Mouse (Mus musculus): ENCODE measurements at regions not wholly inside any gene's neighbourhood (a gene's known extent, or its start where the extent isn't known, plus 50 kb on each side); places are given as distances from the start of the nearest gene placed in this dataset.

DNA sequence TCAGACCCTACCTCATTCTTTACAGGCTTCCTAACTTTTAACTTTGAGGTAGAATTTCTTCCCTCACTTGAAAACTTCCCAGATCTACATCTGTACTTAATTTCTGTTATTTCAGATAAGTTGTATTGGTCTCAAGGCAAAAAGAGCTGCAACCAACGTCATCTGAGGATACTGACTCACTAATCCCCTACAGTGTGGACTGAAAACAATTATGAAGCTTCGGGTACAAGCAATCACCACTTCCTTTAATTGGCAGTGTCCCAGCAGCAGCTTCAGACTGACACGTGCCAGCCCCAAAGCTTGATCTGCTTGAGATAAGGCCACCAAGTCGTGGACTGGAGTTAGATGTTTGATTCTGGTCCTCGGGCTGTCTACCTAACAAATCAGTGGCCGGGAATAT, 247.3 kb upstream of the Zc3h12c start:
- TF ChIP-seq GATA1 (IDR thresholded peaks at IDR 0.05; ENCODE audit: borderline replicate concordance, low read length): no peak
- no peak for TF ChIP-seq CTCF (IDR thresholded peaks at IDR 0.05; ENCODE audit: low read depth, low read length)
- TF ChIP-seq POLR2AphosphoS5 (IDR thresholded peaks at IDR 0.05; ENCODE audit: insufficient replicate concordance, low read depth, low read length): no peak
- no peak for TF ChIP-seq GATA2 (IDR thresholded peaks at IDR 0.05; ENCODE audit: borderline replicate concordance, low read depth, low read length)
- TF ChIP-seq TAL1 (conservative IDR thresholded peaks at IDR 0.05; ENCODE audit: low read depth, low read length): no peak
- Histone ChIP-seq H3K4me3 (ENCODE audit: low read depth, low read length) (no peak overlapping the region), H3K36me3 (replicated peaks) (no peaks in the 10 kb centered on the region), H3K4me1 (ENCODE audit: insufficient read depth, low read depth, low read length) (no peaks in the 10 kb centered on the region), H3K9me3 (replicated peaks) (no peaks in the 10 kb centered on the region), H3K27me3 (ENCODE audit: insufficient read depth, low read length) (no peaks in the 10 kb centered on the region)
- no peak for DNase-seq (ENCODE audit: low spot score)
- ATAC-seq (ENCODE audit: extremely low read depth, insufficient number of reproducible peaks, low FRiP score, poor library complexity, severe bottlenecking): no peak

DNA sequence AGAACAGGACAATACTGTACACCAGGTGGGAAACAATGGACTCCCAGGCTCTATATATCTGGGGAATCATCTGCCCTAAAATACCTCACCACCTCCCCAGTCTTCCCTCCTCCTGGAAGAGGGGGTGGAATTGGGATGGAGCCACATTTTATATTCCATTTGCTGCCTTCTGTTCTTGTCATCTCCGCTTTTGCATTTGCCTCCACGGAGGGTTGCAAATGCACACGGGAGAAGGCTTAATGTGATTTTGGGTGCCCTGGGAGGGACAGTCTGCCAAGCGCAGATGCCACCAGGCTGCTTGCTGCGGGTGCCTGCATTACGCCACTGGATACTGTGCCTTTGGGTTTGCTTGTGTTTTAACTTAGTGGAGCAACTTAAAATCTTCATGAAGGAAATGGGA, 239.5 kb upstream of the Zc3h12c start:
- Histone ChIP-seq H3K4me1 (ENCODE audit: insufficient read depth, low read depth, low read length) (no peaks in the 10 kb centered on the region), H3K27me3 (ENCODE audit: insufficient read depth, low read length) (no peaks in the 10 kb centered on the region), H3K9me3 (replicated peaks) (no peaks in the 10 kb centered on the region), H3K36me3 (replicated peaks) (no peaks in the 10 kb centered on the region), H3K4me3 (ENCODE audit: low read depth, low read length) (no peak overlapping the region)
- no peak for ATAC-seq (ENCODE audit: extremely low read depth, insufficient number of reproducible peaks, low FRiP score, poor library complexity, severe bottlenecking)
- TF ChIP-seq POLR2AphosphoS5 (IDR thresholded peaks at IDR 0.05; ENCODE audit: insufficient replicate concordance, low read depth, low read length): no peak
- TF ChIP-seq GATA2 (IDR thresholded peaks at IDR 0.05; ENCODE audit: borderline replicate concordance, low read depth, low read length): no peak
- no peak for TF ChIP-seq TAL1 (conservative IDR thresholded peaks at IDR 0.05; ENCODE audit: low read depth, low read length)
- TF ChIP-seq GATA1 (IDR thresholded peaks at IDR 0.05; ENCODE audit: borderline replicate concordance, low read length): no peak
- TF ChIP-seq CTCF (IDR thresholded peaks at IDR 0.05; ENCODE audit: low read depth, low read length): no peak
- DNase-seq (ENCODE audit: low spot score): no peak

DNA sequence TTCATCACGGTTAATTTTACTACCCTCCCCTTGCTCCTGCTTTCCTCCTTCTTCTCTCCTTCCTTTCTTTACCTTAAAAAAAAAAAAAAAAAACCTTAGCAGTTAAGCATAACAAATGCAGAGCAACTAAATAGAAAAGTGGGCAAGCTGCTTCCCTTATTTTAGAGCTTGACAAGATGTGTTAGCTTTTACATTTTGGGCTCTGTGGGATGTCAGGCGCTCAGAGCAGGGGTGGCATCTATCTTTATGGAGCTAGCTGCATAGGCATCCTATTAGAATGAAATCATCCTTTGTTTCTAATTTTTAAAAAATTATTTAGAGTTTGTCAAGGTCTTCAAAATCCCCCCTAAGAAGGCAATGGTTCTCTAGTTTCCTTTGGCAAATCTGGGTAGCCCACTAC, 234.1 kb upstream of the Zc3h12c start:
- ATAC-seq (ENCODE audit: extremely low read depth, insufficient number of reproducible peaks, low FRiP score, poor library complexity, severe bottlenecking) (no peak), DNase-seq (ENCODE audit: low spot score) (no peak)
- Histone ChIP-seq H3K9me3 (replicated peaks) (no peaks in the 10 kb centered on the region), H3K4me3 (ENCODE audit: low read depth, low read length) (no peak overlapping the region), H3K27me3 (ENCODE audit: insufficient read depth, low read length) (no peaks in the 10 kb centered on the region; the same call in 1 of the 2 replicates), H3K36me3 (replicated peaks) (no peaks in the 10 kb centered on the region), H3K4me1 (ENCODE audit: insufficient read depth, low read depth, low read length) (no peaks in the 10 kb centered on the region)
- TF ChIP-seq CTCF (IDR thresholded peaks at IDR 0.05; ENCODE audit: low read depth, low read length) (no peak), TAL1 (conservative IDR thresholded peaks at IDR 0.05; ENCODE audit: low read depth, low read length) (no peak), GATA2 (IDR thresholded peaks at IDR 0.05; ENCODE audit: borderline replicate concordance, low read depth, low read length) (no peak), GATA1 (IDR thresholded peaks at IDR 0.05; ENCODE audit: borderline replicate concordance, low read length) (no peak), POLR2AphosphoS5 (IDR thresholded peaks at IDR 0.05; ENCODE audit: insufficient replicate concordance, low read depth, low read length) (no peak)

DNA sequence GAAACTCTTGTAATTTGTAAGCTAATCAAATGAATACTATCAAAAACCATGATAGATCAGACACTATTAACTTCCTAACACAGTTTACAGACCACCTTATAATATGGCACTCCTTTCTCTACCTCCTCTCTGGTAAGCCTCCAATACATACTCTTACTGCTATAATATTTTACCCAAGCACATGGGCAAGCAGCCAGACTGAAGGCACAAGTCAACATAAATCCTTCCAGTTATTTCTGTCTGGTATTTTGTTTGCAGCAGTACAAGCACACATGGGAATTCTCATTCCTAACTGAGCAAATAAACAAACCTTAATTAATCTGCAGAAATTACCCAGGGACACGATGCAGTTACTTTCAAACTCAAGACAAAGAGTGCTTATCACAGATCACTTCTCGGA, 210.7 kb upstream of the Zc3h12c start:
- TF ChIP-seq GATA1 (IDR thresholded peaks at IDR 0.05; ENCODE audit: borderline replicate concordance, low read length) (no peak), GATA2 (IDR thresholded peaks at IDR 0.05; ENCODE audit: borderline replicate concordance, low read depth, low read length) (no peak), CTCF (IDR thresholded peaks at IDR 0.05; ENCODE audit: low read depth, low read length) (no peak), POLR2AphosphoS5 (IDR thresholded peaks at IDR 0.05; ENCODE audit: insufficient replicate concordance, low read depth, low read length) (no peak), TAL1 (conservative IDR thresholded peaks at IDR 0.05; ENCODE audit: low read depth, low read length) (no peak)
- Histone ChIP-seq H3K27me3 (ENCODE audit: insufficient read depth, low read length) (no peaks in the 10 kb centered on the region), H3K4me1 (ENCODE audit: insufficient read depth, low read depth, low read length) (no peaks in the 10 kb centered on the region), H3K4me3 (ENCODE audit: low read depth, low read length) (no peak overlapping the region), H3K36me3 (replicated peaks) (no peaks in the 10 kb centered on the region), H3K9me3 (replicated peaks) (no peaks in the 10 kb centered on the region)
- no peak for ATAC-seq (ENCODE audit: extremely low read depth, insufficient number of reproducible peaks, low FRiP score, poor library complexity, severe bottlenecking)
- DNase-seq (ENCODE audit: low spot score): no peak

DNA sequence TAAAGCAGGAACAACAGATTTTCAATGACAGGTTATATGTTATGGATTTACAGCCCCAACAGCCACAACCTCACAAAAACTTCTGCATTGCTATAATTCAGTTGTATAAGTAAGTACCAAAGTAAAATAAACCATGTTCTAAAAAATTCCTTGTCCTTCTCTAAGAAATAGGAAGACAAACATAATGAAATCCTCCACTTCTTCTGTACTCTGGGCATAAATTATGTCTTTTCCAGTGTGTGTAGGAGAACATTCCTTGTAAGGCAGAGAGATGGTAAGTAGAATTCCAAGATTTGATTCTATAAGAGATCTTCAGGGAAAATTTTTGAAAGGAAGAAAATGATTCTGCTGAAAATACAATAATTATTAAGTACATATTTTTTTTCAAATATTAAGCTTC, 209.4 kb upstream of the Zc3h12c start:
- Histone ChIP-seq H3K36me3 (replicated peaks) (no peaks in the 10 kb centered on the region), H3K4me3 (ENCODE audit: low read depth, low read length) (no peak overlapping the region), H3K4me1 (ENCODE audit: insufficient read depth, low read depth, low read length) (no peaks in the 10 kb centered on the region), H3K9me3 (replicated peaks) (no peaks in the 10 kb centered on the region), H3K27me3 (ENCODE audit: insufficient read depth, low read length) (no peaks in the 10 kb centered on the region)
- no peak for DNase-seq (ENCODE audit: low spot score)
- no peak for ATAC-seq (ENCODE audit: extremely low read depth, insufficient number of reproducible peaks, low FRiP score, poor library complexity, severe bottlenecking)
- TF ChIP-seq POLR2AphosphoS5 (IDR thresholded peaks at IDR 0.05; ENCODE audit: insufficient replicate concordance, low read depth, low read length): no peak
- no peak for TF ChIP-seq CTCF (IDR thresholded peaks at IDR 0.05; ENCODE audit: low read depth, low read length)
- TF ChIP-seq TAL1 (conservative IDR thresholded peaks at IDR 0.05; ENCODE audit: low read depth, low read length): no peak
- TF ChIP-seq GATA1 (IDR thresholded peaks at IDR 0.05; ENCODE audit: borderline replicate concordance, low read length): no peak

DNA sequence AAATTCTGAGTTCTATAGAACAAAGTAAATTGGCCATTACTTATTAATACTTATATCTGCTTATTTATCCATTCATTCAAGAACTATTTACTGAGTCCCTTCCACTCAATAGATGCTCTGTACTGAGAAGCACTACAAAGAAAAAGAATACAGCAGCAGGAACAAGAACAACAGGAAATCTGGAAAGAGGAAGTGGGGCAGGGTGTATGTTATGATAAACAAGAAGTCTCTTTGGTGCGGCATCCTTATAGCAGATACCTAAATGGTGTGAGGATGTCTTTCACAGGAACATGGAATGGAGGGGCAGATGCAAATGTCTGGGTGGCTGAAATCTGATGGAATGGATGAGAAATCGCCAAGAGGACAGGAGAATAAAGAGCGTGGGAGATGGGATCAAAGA, 208.5 kb upstream of the Zc3h12c start:
- Histone ChIP-seq H3K9me3 (replicated peaks) (no peaks in the 10 kb centered on the region), H3K27me3 (ENCODE audit: insufficient read depth, low read length) (no peaks in the 10 kb centered on the region), H3K4me1 (ENCODE audit: insufficient read depth, low read depth, low read length) (no peaks in the 10 kb centered on the region), H3K4me3 (ENCODE audit: low read depth, low read length) (no peak overlapping the region), H3K36me3 (replicated peaks) (no peaks in the 10 kb centered on the region)
- TF ChIP-seq TAL1 (conservative IDR thresholded peaks at IDR 0.05; ENCODE audit: low read depth, low read length): no peak
- no peak for ATAC-seq (ENCODE audit: extremely low read depth, insufficient number of reproducible peaks, low FRiP score, poor library complexity, severe bottlenecking)
- DNase-seq (ENCODE audit: low spot score): no peak

DNA sequence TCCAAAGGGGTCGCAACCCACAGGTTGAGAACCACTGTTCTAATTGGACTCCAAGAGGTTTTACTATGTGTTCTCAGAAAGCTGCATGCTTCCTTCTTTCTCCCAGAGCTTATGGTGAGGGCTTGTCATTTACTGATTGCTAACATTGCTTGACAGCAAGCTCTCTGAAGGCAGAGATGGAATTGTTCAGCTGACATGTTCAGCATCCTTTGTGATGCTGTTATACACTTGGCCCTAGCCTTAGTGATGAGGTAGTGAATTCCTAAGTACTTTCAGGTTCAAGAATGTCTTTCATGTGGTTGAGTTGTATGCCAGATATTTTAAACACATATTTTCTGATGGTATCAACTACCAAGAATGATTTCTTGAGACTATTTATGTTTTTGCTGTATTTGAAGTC, 202.9 kb upstream of the Zc3h12c start:
- no peak for DNase-seq (ENCODE audit: low spot score)
- ATAC-seq (ENCODE audit: extremely low read depth, insufficient number of reproducible peaks, low FRiP score, poor library complexity, severe bottlenecking): no peak
- peaks cover 3% of the 10 kb centered on the region for H3K27me3 ChIP-seq (ENCODE audit: insufficient read depth, low read length)
- TF ChIP-seq GATA1 (IDR thresholded peaks at IDR 0.05; ENCODE audit: borderline replicate concordance, low read length) (no peak), CTCF (IDR thresholded peaks at IDR 0.05; ENCODE audit: low read depth, low read length) (no peak), POLR2AphosphoS5 (IDR thresholded peaks at IDR 0.05; ENCODE audit: insufficient replicate concordance, low read depth, low read length) (no peak), TAL1 (conservative IDR thresholded peaks at IDR 0.05; ENCODE audit: low read depth, low read length) (no peak), GATA2 (IDR thresholded peaks at IDR 0.05; ENCODE audit: borderline replicate concordance, low read depth, low read length) (no peak)
- H3K36me3 ChIP-seq (replicated peaks): no peaks in the 10 kb centered on the region
- no peaks in the 10 kb centered on the region for H3K4me1 ChIP-seq (ENCODE audit: insufficient read depth, low read depth, low read length)
- no peak overlapping the region for H3K4me3 ChIP-seq (ENCODE audit: low read depth, low read length)
- H3K9me3 ChIP-seq (replicated peaks): no peaks in the 10 kb centered on the region

Measured in G1E (cell line).